Mouse (Mus musculus) brain, embryonic 14.5 days (tissue): ENCODE data around the gene Olfr462.

Experiments used
- CTCF ChIP-seq: fragments of 200-500 bp; IDR thresholded peaks from 2 replicates; pipeline ENCODE4 v1.5.1; 2012; ENCODE audit warnings: inconsistent platforms, mild to moderate bottlenecking, moderate library complexity, borderline replicate concordance; ENCODE audit not compliant: insufficient read depth, insufficient read length; ENCODE audit errors: extremely low read depth
- POLR2A ChIP-seq: fragments of 200-500 bp; IDR thresholded peaks from 2 replicates; pipeline ENCODE4 v1.6.1; 2012; ENCODE audit warnings: mild to moderate bottlenecking, inconsistent platforms, borderline replicate concordance; ENCODE audit not compliant: poor library complexity, insufficient read depth, insufficient read length, severe bottlenecking; ENCODE audit errors: extremely low read depth

DNA sequence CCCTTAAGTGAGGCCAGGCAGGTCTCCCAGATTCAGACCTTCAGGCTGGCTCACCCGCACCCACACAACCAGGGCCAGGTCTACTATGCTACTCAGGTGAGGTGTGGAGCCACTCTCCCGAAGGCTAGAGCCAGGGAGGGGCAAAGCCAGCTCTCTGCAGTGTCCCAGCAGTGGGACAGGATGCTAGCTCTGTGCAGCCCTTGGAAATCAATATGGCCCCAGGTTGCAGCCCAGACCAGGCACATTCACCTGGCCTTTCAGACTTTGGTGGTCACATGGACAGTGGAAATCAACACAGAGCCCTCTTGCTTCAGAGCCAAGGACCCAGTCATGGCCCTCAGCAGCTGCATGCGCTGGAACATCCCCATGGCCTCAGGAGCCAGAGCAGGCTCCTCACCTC, 12.3 kb upstream of the Olfr462 start:
- TF ChIP-seq CTCF (no peak), POLR2A (no peak)
